Mouse (Mus musculus): ENCODE measurements around the gene Tekt5. TPM values are rescaled to one million over a fixed set of nuclear protein-coding genes. Genes with fewer than 3 reads are reported as not detected.

The Tekt5 gene
- polyA plus RNA-seq, 1 experiment from 2014 or later: not detected

DNA sequence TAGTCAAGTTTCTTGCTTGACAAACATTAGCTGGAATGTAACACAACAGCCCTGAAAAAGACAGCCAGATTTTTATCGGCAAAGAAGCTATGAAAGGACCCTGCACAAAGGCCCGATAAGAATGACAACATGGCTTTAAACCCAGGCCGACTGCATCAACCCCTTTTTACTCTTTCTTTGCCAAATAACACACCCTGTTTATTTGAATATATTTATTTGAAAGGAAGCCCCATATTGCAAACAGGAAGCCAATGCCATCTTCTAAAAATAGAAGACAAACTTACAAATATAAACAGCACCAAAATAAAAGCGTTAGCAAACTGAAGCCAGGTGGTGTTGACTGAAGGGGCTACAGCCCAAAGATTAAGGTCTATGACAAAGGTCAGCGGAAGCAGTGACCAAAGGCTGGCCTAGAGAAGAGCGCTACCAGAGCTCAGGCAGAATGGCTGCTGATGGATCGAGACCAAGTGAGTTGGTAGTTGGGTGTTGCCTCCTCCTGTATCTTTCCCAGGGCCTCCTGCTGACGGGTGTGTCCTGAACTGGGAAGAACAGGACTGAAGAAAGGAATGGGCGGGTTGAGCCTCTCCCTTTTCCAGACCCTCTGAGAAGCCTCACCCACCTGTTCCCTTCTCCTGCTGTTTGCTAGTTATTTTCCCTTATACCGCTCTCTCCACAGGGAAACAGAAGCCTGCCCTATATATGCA is 78.6 kb downstream of the Tekt5 start:
- Histone ChIP-seq H3K36me3 (no peaks in the 10 kb centered on the region), H3K4me1 (peaks cover 31% of the 10 kb centered on the region), H3K9me3 (replicated peaks) (no peaks in the 10 kb centered on the region), H3K4me3 (no peak overlapping the region), H3K27me3 (ENCODE audit: low read depth, poor library complexity, severe bottlenecking) (peaks cover 38% of the 10 kb centered on the region), H3K27ac (no peak overlapping the region)
- 86% methylated on average over 10 of the region's 10 CpGs for WGBS
- DNase-seq (ENCODE audit: low spot score): no peak

DNA sequence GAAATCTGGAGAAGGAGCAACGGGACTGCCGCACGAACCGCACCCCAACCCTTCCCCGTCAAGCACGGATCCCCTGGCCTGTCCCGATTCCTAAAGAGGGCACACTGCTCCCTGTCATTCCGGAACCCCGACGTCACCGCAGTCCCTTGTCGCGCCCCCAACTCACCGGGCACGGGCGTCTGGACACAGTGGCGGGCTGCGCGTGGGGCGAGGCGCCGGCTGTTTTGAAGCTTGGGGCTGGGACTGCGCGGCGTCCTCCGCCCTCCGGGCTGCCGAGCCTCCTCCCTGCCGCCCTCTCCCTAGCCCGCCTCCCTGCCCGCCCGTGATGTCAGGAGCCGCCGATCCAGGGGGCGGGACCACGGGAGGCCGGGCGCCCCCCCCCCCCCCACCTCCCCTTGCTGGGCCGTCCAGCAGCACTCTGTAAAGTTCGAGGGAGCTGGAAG is 81.6 kb downstream of the Tekt5 start, which contains the start of gene Emp2:
TSS of gene Emp2 (minus strand) at position 323 of the 443 bp plus-strand sequence.
- Histone ChIP-seq H3K4me1 (peaks cover 45% of the 10 kb centered on the region), H3K4me3 (peak within 1 kb of the TSS; percentile 62), H3K9me3 (replicated peaks) (no peaks in the 10 kb centered on the region), H3K27ac (peak within 1 kb of the TSS; percentile 77), H3K36me3 (no peaks in the 10 kb centered on the region), H3K27me3 (ENCODE audit: low read depth, poor library complexity, severe bottlenecking) (peaks cover 41% of the 10 kb centered on the region)
- DNase-seq (ENCODE audit: low spot score): peak; percentile 75
- under 1% methylated on average over 39 of the region's 40 CpGs for WGBS

DNA sequence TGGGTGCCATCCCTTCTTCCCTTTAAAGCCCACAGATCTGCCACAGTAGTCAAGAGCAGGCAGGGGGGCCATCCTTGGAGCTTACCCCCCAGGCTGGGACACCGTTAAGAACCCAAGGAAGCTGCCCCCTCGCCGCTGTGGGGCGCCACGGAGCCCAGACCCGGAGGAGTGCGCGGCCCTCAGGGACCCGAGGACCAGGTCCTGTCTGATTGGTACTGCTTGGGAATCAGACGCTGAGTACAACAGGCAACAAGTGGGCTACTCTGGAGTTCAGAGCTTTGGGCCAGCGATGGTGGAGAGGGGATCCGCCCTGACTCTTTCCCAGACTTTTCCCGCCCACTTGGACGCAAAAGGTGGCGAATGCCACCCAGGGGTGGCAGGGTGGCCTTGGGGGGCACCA is 82.1 kb downstream of the Tekt5 start:
- no peak for DNase-seq (ENCODE audit: low spot score)
- peak overlapping the region; percentile 77 for H3K27ac ChIP-seq
- WGBS: 5% methylated on average over 15 of the region's 15 CpGs
- H3K4me1 ChIP-seq: peaks cover 45% of the 10 kb centered on the region
- H3K9me3 ChIP-seq (replicated peaks): no peaks in the 10 kb centered on the region
- peaks cover 42% of the 10 kb centered on the region for H3K27me3 ChIP-seq (ENCODE audit: low read depth, poor library complexity, severe bottlenecking)
- H3K36me3 ChIP-seq: no peaks in the 10 kb centered on the region
- H3K4me3 ChIP-seq: peak overlapping the region; percentile 62

DNA sequence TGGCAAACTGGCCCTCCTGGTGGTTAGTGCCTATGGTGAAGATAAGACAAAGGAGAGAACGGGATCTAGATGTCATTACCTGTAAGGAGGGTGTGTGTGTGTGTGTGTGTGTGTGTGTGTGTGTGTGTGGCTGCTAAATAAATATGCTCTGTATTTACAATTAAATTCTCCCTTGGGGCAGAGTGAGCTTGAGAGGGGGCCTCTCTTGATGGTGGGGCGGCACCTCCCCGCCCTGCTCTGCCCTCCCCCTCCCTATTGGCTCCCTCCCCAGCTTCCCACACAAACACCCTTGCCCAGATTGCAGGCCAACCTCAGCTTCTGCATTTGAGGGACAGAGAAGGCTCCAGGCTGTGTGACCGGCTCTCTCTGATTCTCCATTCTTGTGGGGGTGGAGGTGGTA is 83.3 kb downstream of the Tekt5 start:
- H3K4me1 ChIP-seq: peaks cover 39% of the 10 kb centered on the region
- no peak for DNase-seq (ENCODE audit: low spot score)
- no peaks in the 10 kb centered on the region for H3K9me3 ChIP-seq (replicated peaks)
- 80% methylated on average over 4 of the region's 4 CpGs for WGBS
- H3K27me3 ChIP-seq (ENCODE audit: low read depth, poor library complexity, severe bottlenecking): peaks cover 48% of the 10 kb centered on the region
- no peak overlapping the region for H3K4me3 ChIP-seq
- no peaks in the 10 kb centered on the region for H3K36me3 ChIP-seq
- no peak overlapping the region for H3K27ac ChIP-seq

DNA sequence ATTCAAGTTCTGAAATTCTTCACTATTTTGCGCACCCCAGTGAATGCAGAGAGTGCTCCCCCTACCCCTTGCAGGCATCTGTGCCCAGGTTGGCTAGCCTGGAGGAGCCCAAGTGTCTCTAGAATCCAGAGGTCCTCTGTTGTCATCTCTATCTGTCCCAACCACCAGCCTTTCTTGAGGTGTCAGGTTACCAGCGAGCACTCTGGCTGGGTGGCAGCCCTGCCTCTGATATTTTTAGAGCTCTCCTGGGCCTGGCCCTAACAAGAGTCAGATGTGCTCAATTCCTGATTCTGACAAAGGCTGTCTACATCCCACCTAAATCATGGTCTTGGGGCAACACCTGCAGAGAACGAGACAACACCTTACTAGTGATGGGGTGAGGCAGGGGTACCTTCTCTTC is 84.2 kb downstream of the Tekt5 start:
- Histone ChIP-seq H3K4me3 (no peak overlapping the region), H3K4me1 (peaks cover 36% of the 10 kb centered on the region), H3K27ac (no peak overlapping the region), H3K27me3 (ENCODE audit: low read depth, poor library complexity, severe bottlenecking) (peaks cover 50% of the 10 kb centered on the region), H3K36me3 (no peaks in the 10 kb centered on the region), H3K9me3 (replicated peaks) (no peaks in the 10 kb centered on the region)
- WGBS: 36% methylated on average over 3 of the region's 3 CpGs
- peak; percentile 51 for DNase-seq (ENCODE audit: low spot score)

DNA sequence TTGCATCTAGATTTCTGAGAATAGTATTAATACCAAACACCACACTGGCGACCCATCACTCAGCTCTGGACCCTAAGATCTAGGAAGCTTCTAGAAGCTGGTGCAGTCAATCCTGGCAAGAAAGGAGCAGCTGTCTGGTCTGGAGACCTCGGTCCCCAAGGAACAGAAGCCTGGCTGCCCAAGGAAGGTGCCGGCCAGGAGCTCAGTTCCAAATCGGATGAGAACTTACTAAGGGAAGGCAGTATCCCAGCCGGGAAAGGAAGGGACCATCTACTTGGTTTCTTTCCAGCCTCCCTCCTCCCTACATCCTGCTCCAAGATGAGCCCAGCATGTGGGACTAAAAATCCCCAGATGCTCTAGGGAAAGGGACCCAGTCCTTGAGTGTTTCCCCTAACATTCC is 84.8 kb downstream of the Tekt5 start:
- Histone ChIP-seq H3K4me1 (peaks cover 36% of the 10 kb centered on the region), H3K36me3 (no peaks in the 10 kb centered on the region), H3K27ac (no peak overlapping the region), H3K9me3 (replicated peaks) (no peaks in the 10 kb centered on the region), H3K27me3 (ENCODE audit: low read depth, poor library complexity, severe bottlenecking) (peaks cover 52% of the 10 kb centered on the region), H3K4me3 (no peak overlapping the region)
- 86% methylated on average over 5 of the region's 5 CpGs for WGBS
- DNase-seq (ENCODE audit: low spot score): no peak

Other genes starting within 250 kb of the Tekt5 start
- 0.38 TPM in 1 of 2 replicates, not detected in the other for gene Rpl39l, start 225.3 kb downstream of the Tekt5 start, polyA plus RNA-seq (2016; fragmentation: Nextera tagmentation; extraction: Ambion mirVana)
- 2.0 and 3.1 TPM in 2 replicates for gene Atf7ip2, start 202.8 kb downstream of the Tekt5 start, polyA plus RNA-seq (2016; fragmentation: Nextera tagmentation; extraction: Ambion mirVana)
- 2.4 and 4.2 TPM in 2 replicates for gene Emp2, start 81.5 kb downstream of the Tekt5 start, polyA plus RNA-seq (2016; fragmentation: Nextera tagmentation; extraction: Ambion mirVana)
- gene Nubp1, start 16.5 kb upstream of the Tekt5 start, polyA plus RNA-seq (2016; fragmentation: Nextera tagmentation; extraction: Ambion mirVana): 92.0 and 94.8 TPM in 2 replicates
- gene Tvp23a, start 51.9 kb upstream of the Tekt5 start, polyA plus RNA-seq (2016; fragmentation: Nextera tagmentation; extraction: Ambion mirVana): 15.9 and 22.7 TPM in 2 replicates
- gene Ciita, start 84.6 kb upstream of the Tekt5 start, polyA plus RNA-seq (2016; fragmentation: Nextera tagmentation; extraction: Ambion mirVana): 0.09 and 0.19 TPM in 2 replicates
- gene Dexi, start 147.6 kb upstream of the Tekt5 start, polyA plus RNA-seq (2016; fragmentation: Nextera tagmentation; extraction: Ambion mirVana): 17.4 and 20.5 TPM in 2 replicates
- 26.8 and 27.0 TPM in 2 replicates for gene Clec16a, start 149.8 kb upstream of the Tekt5 start, polyA plus RNA-seq (2016; fragmentation: Nextera tagmentation; extraction: Ambion mirVana)